Mouse (Mus musculus): ENCODE results near the gene Gria1.

GRCm38 (mm10) chr11:57189391-57189790 lies 178.2 kb downstream of the Gria1 start:
- TF ChIP-seq CTCF (IDR thresholded peaks at IDR 0.05; ENCODE audit: insufficient read depth, low read depth, low read length) (no peak), POLR2A (IDR thresholded peaks at IDR 0.05; ENCODE audit: insufficient read depth, low read depth, low read length) (no peak)
